Mouse (Mus musculus) lung, postnatal 25 days (tissue): ENCODE measurements around the gene Cabp1.
"Not testable (repeated sequence)": the region's sequence is repeated elsewhere in the genome, so short reads cannot be mapped to it uniquely, and the experiment has no call there.

ENCODE experiments used
- DNase-seq: peaks from one replicate; pipeline ENCODE4 v3.0.0; 2022; ENCODE audit warnings: low spot score

The Cabp1 gene

DNA sequence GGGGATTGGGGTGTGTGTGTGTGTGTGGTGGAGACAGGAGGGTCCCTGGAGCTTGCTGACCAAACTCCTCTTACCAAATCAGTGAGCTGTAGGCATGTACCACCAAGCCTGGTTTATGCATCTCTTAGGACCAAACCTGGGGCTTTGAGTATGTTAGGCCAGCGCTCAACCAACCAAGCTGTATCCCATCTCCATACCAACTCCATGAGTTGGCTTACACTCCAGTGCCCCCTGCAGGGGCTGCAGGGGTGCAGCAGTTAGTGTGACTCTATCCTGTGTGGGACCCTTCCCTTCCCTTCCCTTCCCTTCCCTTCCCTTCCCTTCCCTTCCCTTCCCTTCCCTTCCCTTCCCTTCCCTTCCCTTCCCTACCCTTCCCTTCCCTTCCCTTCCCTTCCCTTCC, 19.6 kb downstream of the Cabp1 start:
- no peak for DNase-seq

GRCm38 (mm10) chr5:115170150-115170549, 24.0 kb downstream of the Cabp1 start:
- DNase-seq: no peak

GRCm38 (mm10) chr5:115168641-115169415, 25.4 kb downstream of the Cabp1 start:
- no peak for DNase-seq

- peak; percentile 69 for DNase-seq
Measured at GRCm38 (mm10) chr5:115167396-115167795, 26.8 kb downstream of the Cabp1 start.

GRCm38 (mm10) chr5:115166815-115167194, 27.4 kb downstream of the Cabp1 start:
- no peak for DNase-seq

GRCm38 (mm10) chr5:115165895-115166814, 28.0 kb downstream of the Cabp1 start:
- DNase-seq: no peak

GRCm38 (mm10) chr5:115165351-115165750, 28.8 kb downstream of the Cabp1 start:
- no peak for DNase-seq

DNA sequence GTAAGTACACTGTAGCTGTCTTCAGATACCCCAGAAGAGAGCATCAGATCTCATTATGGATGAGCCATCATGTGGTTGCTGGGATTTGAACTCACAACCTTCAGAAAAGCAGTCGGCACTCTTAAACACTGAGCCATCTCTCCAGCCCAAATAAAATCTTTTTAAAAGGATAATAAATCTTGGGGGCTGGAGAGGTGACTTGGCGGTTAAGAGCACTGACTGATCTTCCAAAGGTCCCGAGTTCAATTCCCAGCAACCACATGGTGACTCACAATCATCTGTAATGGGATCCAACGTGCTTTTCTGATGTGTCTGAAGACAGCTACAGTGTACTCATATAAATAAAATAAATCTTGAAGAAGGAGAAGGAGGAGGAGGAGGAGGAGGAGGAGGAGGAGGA, 29.7 kb downstream of the Cabp1 start:
- DNase-seq: not testable (repeated sequence)

DNA sequence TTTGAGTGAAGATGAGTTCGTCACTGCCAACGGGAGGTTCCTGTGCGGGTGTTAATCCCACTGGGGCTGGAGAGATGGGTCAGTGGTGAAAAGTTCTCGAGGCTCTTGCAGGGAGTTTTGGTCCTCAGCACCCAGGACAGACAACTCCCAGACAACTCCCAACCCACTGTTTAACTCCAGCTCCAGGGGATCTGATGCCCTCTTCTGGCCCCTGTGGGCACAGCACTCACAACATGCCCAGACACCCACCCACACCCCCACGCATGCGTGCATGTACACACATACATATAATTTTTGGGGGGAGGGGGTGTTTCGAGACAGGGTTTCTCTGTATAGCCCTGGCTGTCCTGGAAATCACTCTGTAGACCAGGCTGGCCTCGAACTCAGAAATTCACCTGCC, 30.6 kb downstream of the Cabp1 start:
- DNase-seq: peak; percentile 76

DNA sequence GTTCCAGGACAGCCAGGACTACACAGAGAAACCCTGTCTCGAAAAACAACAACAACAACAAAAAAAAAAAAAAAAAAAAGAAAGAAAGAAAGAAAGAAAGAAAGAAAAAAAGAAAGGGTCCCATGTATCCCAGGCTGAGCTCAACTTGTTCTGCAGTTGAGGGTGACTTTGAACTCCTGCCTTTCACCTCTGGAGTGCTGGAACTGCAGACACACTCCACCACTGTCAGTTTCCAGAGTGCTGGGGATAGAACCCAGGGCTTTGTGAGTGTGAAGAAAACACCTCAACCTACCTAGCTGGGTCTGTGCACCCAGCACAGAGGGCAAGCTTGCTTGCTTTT, 32.3 kb downstream of the Cabp1 start:
- DNase-seq: not testable (repeated sequence)

- DNase-seq: no peak
Measured at GRCm38 (mm10) chr5:115161064-115161939, 32.9 kb downstream of the Cabp1 start.

GRCm38 (mm10) chr5:115160655-115161054, 33.5 kb downstream of the Cabp1 start:
- DNase-seq: no peak

GRCm38 (mm10) chr5:115159165-115159564, 35.0 kb downstream of the Cabp1 start:
- no peak for DNase-seq

GRCm38 (mm10) chr5:115158040-115158983, 35.9 kb downstream of the Cabp1 start, which contains the start of gene Mlec:
Gene Mlec, minus strand, starts transcription at chr5:115158179.
- DNase-seq: peak; percentile 99

- no peak for DNase-seq
Measured at GRCm38 (mm10) chr5:115156933-115157589, 37.1 kb downstream of the Cabp1 start.

DNA sequence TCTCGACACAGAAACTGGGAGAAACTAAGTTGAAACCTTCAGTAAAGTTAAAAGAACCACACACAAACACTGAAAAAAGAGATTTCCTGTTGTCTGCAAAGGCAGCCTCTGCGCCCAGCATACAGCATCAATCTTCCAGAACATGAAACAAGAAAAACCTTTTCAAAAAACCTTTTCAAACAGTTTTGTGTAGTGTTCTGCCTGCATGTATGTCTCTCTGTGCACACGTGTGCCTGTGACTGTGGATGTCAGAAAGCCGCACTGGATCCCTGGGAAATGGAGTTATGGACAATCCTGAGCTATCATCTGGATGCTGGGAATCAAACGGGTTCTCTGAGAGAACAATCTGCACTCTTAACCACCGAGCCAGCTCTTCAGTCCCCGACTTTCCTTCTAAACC, 37.8 kb downstream of the Cabp1 start:
- DNase-seq: no peak

DNA sequence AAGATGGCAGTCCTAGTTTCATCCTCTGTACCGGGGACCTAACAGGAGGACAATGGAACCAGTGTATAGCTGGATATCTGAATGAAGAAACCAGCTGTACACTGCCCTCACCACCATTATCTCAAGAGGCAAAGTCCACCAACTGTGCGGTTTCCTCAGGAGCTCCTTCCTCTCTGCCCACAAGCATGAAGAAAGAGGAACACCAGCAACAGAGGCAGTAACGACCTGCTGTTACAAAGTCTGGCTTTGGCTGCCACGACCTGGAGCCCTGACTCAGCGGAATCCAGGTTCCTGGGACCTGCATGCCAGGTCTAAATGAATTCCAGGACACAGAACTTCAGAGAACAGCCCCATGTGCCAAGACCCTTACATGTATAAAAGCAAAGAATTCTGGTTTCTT, 38.4 kb downstream of the Cabp1 start:
- DNase-seq: peak; percentile 45

- DNase-seq: no peak
Measured at GRCm38 (mm10) chr5:115155156-115155631, 39.0 kb downstream of the Cabp1 start.

DNA sequence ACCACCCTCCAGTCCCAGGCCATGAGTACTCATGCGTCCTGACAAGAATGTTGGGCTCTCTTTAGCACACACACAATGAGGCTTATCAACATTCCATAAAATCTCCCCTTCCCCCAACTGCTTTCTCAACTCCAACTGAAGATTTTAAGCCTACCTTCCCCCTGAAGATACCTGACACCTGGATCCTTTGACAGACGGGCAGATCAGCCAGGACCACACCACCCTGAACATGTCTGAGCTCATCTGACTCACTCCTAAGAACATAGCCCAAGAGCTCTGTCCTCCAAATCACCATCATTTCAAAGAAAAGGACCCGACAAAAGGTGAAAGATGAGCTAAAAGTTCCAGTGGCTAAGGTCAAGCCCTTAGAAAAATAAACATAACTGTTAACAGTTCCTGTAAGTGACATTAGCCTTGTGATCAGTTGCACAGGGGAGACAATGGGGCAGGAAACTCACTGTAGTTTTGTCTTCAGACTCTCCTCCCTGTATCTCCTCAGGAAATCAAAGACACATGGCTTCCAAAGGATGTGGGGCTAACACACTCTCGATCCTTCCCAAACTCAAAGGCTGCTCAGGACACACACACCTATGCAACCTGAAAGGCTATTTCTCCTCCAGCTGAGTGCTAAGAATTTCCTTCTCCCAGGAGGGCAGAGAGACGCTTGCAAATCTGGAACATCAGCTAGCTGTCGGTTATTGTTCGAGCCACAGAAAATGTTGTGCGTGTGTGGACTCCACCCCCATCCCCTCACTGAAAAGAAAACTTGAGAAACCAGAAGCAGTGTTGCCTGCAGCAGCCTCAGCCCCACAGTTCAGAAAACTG, 41.8 kb downstream of the Cabp1 start:
- peak; percentile 55 for DNase-seq
